Mouse (Mus musculus) cerebellum, adult 9-10 months (tissue): ENCODE data around the gene Tmprss12.
"Not testable (repeated sequence)": the region's sequence is repeated elsewhere in the genome, so short reads cannot be mapped to it uniquely, and the experiment has no call there.

Source experiments
- DNase-seq: peaks from one replicate; pipeline ENCODE4 v3.0.0; 2022

Gene Tmprss12

DNA sequence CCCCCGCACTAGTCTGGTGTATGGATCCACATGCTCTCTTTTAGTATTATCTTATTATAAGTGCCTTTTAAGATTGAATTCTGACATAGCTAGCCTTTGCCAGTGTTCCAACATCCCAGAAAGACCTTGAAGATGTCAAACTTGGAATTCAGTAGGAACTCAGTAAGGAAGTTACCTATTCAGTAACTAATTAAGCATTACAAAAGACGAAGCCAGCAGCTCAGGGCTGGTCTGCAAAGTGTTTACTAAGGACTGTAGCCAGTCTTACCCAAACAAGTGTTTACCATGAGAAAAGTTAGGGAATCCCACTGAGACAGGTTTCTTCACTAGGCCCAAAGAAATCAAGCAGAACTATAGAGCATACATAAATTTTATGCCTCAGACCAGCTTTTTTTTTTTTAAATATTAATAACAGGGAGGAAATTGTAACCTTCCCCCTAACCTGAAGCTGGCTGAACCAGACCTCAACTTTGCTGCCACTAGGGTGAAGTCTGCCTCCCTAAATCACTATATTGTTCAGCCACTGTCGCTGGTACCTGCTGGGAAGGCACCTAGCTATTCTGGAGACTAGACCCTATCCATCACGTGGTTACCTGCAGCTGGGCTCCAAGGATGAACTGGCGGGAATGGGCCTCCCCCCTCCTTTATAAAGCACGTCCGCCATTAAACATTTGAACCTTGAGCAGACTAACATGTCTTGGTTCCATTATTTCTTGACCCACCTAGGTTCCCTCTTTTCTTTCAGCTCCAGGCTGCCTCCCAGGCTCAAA is 5.7 kb upstream of the Tmprss12 start:
- DNase-seq, result no peak

DNA sequence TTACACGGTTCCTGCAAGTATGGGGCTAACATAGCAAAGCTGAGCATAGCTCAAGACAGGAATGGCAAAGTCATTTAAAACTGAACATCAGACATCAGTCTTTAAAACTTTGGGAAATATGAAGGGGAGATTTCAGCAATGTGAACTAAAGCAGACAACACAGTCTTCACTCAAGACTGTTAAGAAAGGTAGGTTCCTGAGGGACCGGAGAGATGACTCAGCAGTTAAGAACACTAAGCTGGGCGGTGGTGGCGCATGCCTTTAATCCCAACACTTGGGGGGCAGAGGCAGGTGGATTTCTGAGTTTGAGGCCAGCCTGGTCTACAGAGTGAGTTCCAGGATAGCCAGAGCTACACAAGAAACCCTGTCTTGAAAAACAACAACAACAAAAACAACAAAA is 4.2 kb upstream of the Tmprss12 start:
- no peak for DNase-seq

DNA sequence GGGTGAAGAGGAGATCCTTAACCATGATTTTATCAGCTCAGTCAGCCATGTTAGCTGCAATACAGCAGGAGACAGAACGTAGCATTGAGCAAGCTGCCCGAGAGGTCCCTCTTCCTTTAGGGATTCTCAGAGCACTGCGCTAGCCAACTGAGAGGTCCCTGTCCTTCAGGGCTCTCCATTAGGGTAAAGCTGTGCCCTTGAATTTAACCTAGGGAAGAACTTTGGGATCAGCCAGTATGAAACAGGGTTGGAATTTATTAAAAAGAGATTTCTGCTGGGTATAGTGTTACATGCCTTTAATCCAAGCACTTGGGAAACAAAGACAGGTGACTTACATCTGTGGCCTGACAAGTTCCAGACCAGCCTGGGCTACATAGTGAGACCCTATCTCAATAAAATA is 3.1 kb upstream of the Tmprss12 start:
- DNase-seq, result no peak

DNA sequence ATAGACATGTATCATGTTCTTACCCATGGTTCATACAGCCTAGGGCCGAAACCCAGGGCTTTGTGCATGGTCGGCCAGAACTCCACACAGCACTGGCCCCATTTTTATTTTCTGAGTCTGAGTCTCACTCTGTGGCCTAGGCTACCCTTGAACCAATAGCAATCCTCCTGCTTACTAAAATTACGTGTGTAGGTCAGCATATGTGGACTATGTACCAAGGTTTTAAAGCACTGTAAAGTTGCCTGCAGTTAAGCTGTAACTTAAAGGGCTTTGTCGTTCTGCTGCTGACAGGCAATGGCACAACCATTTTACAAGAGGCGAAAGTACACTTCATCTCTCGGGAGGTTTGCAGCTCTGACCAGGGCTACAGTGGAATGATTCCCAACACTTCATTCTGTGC is 8.3 kb downstream of the Tmprss12 start:
- DNase-seq, result no peak

DNA sequence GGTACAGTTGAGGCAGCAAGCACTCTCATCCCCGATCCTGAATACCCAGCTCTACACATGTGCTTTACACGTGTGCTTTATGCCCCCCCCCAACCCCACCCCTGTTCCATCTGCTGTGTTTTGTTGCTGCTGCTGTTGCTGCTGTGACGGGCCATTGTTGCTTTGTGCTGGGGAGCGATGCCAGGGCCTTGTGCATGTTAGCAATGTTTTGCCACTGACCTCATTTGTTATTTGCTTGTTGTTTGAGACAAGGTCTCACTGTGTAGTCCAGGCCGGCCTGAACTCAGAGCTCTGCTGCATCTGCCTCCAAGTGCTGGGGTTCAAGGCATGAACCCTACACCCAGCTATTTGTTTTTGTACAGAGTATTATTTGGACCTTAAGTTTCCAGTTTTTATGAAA is 10.2 kb downstream of the Tmprss12 start:
- no peak for DNase-seq

DNA sequence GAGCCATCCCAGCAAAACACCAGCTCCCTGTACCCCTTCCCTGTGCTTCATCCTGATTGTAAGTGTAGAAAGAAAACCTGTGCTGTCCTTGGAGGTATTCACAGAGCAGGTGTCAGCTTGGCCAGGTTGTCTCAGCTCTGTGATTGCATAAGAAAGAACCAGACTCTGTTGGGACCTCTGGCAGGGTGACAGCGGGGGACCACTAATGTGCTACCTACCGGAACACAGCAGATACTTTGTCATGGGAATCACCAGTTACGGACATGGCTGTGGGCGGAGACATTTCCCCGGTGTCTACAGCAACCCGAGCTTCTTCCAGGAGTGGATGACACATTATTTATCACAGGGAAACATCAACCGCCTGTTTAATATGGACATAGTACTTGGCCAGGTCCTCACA is 11.7 kb downstream of the Tmprss12 start:
- no peak for DNase-seq

DNA sequence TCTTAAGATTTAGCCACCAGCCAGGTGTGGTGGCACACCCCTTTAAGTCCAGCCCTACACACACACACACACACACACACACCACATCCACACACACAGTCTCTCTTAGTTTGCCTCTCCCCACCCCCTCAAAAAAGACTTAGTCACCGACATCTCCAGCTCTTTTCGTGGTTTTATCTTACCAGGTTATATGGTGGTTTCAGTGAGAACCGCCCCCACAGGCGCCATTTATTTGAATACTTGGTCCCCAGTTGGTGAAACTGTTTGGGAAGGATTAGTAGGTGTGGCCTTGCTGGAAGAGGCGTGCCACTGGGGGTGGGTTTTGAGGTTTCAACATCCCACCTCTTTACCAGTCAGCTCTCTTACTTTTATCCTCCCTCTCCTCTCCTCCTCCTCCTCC is 17.2 kb downstream of the Tmprss12 start:
- DNase-seq, result no peak

DNA sequence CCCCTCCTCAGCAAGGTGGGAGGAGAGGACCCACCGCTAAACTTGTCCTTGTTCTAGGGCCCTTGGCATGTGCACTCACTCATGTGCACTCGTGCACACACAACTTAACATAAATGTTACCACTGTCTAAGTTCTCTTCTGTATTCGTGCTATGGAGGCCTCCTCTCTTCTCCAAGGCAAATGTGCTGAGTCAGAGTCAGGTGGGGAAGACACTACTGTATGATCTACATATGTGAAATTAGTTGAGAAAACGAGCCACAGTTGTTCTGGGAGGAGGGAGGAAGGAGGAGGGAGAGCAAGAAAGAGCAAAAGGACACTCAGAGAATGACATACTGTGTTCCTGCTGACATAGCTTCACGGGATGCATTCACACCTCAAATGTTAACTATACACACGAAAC is 19.9 kb downstream of the Tmprss12 start:
- DNase-seq, result no peak

DNA sequence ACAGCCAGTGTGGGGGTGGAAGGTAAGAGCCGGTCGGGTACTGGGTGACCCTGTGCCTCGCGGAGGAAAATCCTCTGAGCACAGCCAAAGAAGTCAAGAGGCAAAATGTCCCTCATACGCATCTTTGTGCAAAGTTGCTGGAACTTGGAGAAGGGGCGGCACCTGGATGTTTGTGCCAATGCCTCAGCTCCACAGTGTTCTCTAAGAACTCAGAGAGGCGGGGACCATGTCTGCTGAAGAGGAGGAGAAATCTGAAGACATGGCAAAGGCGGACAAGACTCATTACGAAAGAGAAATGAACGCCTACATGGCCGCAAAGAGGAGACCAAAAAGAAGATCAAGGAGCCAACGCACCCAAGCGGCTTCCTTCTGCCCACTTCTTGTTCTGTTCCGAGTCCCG is 20.9 kb downstream of the Tmprss12 start:
- no peak for DNase-seq

DNA sequence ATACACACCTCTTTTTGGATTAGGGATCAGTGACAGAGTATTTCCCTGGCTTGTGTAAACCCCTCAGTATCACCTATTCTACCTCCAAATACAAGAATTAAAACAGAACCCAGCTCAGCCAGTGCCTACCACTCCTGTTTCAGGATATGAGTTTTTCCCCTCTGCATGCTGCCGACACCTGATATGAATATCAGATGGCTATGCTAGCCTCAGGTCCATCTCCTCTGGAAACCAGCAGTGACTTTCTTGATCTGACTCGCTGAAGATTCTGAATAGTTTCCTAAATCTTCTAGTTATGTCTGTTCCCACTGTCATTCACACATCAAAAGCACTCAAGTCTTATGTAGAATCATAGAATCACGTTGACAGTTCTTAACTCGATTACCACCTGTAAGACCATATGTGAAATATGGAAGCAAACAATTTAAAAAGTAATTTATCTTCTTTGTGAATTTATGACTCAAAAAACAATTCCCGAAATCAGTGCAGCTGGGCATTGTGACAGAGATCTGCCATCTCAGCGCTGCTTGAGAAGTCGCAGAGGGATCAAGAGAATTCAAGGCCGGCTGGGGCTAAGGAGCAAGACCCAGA is 22.9 kb downstream of the Tmprss12 start:
- peak; percentile 35 for DNase-seq

DNA sequence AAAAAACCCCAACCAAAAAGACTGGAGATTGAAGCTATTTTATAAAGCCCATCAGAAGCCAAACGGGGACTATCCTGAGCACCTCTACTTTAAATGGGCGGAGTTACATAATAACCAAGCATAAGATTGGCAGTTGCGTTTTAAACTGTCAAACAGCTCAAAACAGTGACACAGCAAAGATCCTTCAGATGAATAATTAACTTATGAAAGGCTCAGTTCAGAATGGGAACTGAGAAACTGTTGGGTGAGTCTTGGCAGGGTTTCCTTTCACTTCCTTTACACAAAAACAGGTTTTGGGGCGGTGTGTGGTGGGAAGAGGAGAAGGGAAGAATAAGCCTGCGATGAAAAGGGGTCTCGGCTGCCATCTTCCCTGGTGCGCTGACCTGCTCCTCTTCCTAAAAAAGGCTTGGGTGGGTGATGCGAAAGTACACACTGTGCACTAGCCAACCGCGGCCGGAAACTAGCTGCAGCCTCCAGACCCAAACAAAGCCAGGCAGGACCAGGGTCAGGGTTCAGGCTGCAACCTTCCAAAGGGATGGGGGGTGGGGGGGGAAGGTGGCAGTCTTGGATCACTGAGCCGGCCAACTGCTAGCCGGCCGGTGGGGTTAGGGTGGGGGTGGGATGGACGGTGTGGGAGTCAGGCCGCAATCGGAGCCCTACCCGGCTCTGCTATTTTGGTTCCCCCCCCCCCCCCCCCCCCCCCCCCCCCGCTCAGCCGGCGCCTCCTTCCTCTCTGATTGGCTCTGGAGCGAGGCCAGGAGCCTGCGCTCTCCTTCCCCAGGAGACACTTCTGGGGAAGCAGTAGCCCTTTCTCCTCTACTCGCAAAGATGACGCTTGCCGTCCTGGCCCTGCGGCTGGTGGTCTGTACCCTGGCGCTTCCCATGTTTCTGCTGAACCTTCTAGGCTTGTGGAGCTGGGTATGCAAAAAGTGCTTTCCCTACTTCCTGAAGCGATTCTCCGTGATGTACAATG is 23.7 kb downstream of the Tmprss12 start, which contains the start of gene Mettl7a1:
Mettl7a1 (plus strand) TSS at position 122 of the 973 bp plus-strand sequence.
- DNase-seq, result peak; percentile 84

DNA sequence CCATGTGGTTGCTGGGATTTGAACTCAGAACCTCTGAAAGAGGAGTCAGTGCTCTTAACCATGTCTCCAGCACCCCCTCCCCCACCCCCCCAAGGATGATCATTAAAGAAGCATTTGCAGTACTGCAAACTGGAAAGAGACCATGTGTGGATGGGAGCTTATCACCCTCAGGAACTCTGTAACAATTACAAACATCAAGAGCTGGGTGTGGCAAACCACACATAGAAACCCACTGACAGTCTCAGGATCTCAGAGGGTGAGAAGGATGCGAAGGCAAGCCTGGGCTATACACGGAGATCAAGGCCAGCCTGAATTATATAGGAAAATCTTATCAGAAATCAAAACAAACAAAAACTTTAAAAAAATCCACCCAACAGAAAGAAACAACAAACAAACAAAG is 25.6 kb downstream of the Tmprss12 start:
- no peak for DNase-seq

DNA sequence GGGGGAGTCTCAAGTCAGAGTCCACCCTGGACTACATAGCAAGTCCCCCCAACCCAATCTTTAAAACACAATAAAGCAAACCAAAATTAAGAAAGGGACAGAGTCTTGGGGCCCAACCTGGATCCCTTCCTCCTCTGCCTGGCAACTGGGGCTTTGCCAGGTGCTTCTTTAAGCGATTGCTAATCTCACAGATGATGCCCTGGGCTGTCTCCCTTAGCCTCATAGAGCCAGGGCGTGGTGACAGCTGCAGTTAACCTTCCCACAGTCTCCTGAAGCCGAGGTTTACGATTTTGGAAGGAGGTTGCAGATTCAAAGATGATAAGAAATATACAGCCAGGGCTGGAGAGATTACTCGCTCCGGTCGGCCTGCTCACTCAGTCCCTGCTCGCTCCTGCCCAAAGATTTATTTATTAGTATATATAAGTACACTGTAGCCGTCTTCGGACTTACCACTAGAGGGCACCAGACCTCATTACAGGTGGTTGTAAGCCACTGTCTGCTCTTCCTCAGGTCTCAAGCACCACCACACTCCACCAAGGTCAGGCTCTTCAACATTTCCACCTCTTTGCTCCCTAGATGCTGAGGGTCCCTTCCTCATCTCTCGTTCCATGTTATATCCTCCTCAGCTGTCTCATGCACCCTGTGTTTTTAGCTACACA is 26.9 kb downstream of the Tmprss12 start:
- peak; percentile 69 for DNase-seq

DNA sequence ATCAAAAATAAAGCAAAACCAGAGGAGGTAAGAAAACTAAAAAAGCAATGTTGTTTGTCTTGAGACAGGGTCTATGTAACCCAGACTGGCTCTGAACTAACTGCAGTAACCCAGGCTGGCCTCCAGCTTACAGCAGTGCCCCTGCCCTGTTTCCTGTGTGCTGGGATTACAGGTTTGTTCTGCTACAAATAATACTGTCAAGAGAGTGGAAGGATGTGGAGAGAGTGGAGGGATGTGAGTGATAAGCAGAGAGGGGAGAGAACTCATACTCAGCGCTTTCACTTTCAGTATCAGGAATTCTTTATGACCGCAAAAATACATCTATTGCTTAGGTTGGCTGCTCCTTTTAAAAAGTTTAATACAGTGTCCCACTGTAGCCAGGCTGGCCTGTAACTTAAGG is 31.7 kb downstream of the Tmprss12 start:
- DNase-seq, result no peak

DNA sequence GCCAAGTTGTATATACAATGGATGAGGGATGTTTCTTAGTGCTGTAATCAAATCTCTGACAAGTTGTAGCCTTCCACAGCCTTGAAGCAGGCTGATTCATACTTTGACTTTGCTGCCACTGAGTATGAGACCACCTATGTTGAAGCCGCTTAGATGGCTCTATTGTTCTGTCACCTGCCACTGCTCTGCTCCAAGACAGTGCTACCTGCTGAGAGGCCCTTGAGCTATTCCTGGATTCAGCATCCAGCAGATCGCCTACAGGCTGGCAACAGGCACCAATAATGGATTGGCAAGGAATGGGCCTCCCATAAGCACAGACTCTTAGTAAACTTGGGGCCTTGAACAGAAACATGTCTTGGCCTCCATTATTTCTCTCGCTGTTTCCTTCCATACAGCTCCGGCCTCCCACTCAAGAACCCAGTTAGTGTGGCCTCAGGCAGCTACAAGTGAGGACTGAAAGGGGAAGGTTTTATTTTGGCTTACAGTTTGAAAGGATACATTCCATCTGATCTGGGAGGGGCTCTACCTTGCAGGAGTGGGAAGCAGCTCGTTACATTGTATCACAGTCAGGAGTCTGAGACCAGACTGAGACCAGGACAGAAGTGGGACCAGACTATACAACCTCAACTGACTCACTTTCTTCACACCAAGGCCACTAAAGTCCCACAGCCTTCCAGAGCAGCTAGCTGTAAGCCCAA is 34.0 kb downstream of the Tmprss12 start:
- no peak for DNase-seq

DNA sequence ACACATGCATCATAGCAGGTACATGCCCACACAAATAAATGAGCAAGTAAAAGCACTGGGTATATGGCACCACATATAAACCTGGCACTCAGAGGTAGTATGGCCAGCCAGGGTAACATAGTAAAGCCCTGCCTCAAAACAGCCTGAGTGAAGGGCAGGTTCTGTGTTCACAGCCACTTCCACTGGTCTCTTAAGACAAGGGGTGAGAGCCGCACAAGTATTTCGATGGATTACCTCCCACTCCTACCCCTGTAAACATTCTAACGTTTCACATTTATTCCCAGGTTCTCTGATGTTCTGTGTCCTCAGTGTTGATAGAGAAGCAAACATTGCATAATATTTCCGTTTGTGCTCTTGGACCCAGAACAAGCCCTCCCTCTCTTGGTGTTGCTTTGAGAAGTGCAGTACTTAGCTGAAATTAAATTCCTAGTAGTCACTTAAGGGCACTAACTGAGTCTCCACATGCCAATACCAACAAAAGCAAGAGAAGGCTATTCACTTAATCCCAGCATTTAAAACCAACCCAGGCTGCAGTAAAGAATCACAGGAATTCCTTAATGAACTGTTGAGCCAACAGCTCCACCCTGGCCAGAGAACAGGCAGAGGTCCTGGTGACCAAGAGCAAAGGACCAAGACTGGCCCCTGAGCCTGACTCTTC is 37.5 kb downstream of the Tmprss12 start:
- not testable (repeated sequence) for DNase-seq

DNA sequence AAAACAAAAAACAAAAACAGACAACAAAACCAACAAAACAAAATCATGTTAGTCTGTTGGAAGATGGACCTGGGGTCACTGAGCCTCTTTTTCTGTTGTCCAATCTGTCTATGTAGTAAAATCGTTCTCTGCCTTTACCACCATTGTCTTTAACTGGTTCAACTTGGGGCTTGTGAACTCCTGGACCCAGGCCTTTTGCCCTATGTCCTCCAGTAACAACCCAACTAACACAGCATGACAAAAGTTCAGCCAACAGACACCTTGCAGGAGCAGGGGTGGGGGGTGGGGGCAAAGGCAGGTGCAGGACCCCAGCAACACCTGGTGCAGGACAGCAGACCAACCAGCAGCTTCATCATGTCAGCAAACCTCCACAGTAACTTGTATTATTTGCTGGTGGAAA is 39.2 kb downstream of the Tmprss12 start:
- DNase-seq, result no peak

DNA sequence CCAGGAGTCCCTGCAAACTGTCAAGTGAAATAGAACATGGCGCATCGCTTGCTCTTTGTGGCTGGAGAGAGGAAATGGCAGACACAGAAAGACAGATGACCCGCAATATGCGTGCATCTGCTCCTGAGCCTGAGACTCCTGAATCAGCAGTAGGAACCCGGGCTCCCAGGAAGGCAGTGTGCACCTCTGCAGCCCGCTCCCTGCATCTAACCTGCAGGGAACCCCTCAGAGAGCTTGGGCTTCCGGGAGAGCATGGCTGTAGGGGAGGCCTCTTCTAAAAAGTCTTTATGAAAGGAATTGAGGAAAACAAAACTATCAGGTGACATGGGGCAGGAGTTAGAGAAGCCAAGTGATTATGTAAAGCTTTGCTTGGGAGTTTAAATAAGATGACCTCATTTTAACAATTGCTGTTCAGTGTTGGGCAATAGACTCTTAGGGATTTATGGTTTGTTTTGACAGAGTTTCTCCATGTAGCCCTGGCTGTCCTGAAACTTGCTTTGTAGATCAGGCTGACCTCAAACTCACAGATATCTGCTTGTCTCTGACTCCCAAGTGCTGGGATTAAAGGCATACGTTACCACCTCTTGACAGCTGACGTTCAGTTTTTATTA is 39.8 kb downstream of the Tmprss12 start:
- DNase-seq, result no peak

DNA sequence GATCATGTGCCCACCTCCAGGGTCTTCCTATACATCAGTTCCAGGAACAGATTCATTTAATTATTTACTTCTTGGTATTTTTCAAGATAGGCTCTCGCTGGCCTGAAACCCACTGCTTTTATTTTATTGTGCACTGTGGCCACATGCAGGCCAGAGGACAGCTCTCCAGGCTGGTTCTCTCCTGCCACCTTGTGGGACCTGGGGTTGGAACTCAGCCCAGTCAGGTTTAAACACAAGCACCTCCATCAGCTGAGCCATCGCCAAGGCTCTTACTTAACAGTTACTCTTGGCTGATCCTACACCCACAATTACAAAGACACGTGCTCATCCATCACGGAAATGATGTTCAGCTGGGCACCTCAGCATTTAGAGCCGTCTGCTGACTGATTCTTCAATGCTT is 40.5 kb downstream of the Tmprss12 start:
- peak; percentile 75 for DNase-seq

DNA sequence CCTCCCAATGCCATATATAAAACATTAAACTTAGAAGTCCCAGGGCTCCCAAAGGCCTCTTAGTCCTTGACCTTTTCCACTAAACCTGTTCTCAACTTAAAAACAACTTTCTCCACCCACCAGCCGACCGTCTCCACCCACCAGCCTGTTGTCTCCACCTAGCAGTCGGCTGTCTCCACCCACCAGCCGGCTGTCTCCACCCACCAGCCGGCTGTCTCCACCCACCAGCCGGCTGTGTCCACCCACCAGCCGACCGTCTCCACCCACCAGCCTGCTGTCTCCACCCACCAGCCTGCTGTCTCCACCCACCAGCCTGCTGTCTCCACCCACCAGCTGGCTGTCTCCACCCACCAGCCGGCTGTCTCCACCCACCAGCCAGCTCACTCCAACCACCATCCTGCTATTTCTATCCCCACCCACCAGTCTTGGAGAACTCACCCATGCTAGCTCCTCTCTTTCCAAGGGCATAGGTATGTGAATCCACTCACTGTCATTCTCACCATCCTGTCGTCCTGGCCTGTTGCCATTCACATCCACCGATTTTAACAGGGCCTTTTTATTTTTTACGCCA is 43.5 kb downstream of the Tmprss12 start:
- no peak for DNase-seq

DNA sequence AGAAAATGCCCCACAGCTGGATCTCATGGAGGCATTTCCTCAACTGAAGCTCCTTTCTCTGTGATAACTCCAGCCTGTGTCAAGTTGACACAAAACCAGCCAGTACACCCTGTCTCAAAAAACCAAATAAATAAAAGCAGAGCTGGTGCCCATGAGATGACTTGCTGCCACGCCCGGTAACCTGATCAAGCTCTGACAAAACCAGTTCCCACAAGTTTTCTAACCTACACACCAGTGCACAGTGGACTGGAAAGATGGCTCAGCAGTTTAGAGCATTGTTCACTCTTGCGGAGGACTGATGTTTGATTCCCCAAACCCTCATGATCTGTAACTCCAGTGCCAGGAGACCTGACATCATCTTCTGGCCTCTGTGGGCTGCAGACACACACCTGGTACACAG is 44.6 kb downstream of the Tmprss12 start:
- no peak for DNase-seq
